Comparison of ENCODE assay signal across 8 mouse cellular contexts in genomic region chr9:110132201-110132605, GRCm38 (mm10). TPM values are rescaled to one million over a fixed set of nuclear protein-coding genes. Genes with fewer than 3 reads are reported as not detected.
A peak's percentile ranks its signal among the peaks of the same experiment; 100 is the strongest.
DNase-seq lines count a peak whose midpoint lies in the region; ATAC-seq and TF ChIP-seq lines count a peak whose summit lies in the region.

No protein-coding gene starts in this region.

- TF ChIP-seq CTCF in hindbrain, postnatal 0 days (IDR thresholded peaks at IDR 0.05; ENCODE audit: low read depth): no peak
- TF ChIP-seq CTCF in stomach, postnatal 0 days (IDR thresholded peaks at IDR 0.05; ENCODE audit: low read depth): no peak

- peak; percentile 63 for ATAC-seq in heart, embryonic 13.5 days (ENCODE audit: extremely low read depth, insufficient number of reproducible peaks, low FRiP score, low TSS enrichment)
- ATAC-seq in hindbrain, postnatal 0 days: peak; percentile 69
- ATAC-seq in stomach, postnatal 0 days (ENCODE audit: low FRiP score, low TSS enrichment): peak; percentile 64

- H3K4me3 ChIP-seq in heart, embryonic 13.5 days: peak overlapping the region; percentile 88
- H3K4me3 ChIP-seq in hindbrain, postnatal 0 days (ENCODE audit: low read length): peak overlapping the region; percentile 92
- H3K4me3 ChIP-seq in stomach, postnatal 0 days (ENCODE audit: low read depth, low read length): peak overlapping the region; percentile 92

- TF ChIP-seq EP300 in stomach, postnatal 0 days (optimal IDR thresholded peaks at IDR 0.05): no peak

- H3K27me3 ChIP-seq in heart, embryonic 13.5 days (replicated peaks): no peaks in the 10 kb centered on the region
- no peaks in the 10 kb centered on the region for H3K27me3 ChIP-seq in hindbrain, postnatal 0 days (ENCODE audit: insufficient read depth, low read length)
- H3K27me3 ChIP-seq in stomach, postnatal 0 days (ENCODE audit: control insufficient read depth, insufficient read depth, low read length): no peaks in the 10 kb centered on the region

- DNase-seq in heart, postnatal 36 days: no peak
- DNase-seq in CD4-positive, CD25-positive, alpha-beta regulatory T cell, adult 2 months (ENCODE audit: low read depth, low spot score): peak; percentile 77
- DNase-seq in c-Kit-negative CD71-positive TER-119-positive erythroid progenitor cells, embryonic 14.5 days (ENCODE audit: low read depth, low spot score): peak; percentile 40
- DNase-seq in hindbrain, postnatal 0 days (ENCODE audit: low spot score): peak; percentile 58
- DNase-seq in lung, postnatal 36 days: peak; percentile 53
- peak; percentile 66 for DNase-seq in stomach, postnatal 0 days (ENCODE audit: low spot score)
- no peak for DNase-seq in urinary bladder, postnatal 14 days (ENCODE audit: low spot score)

- WGBS in heart, embryonic 13.5 days: 0% methylated on average over 37 of the region's 38 CpGs
- WGBS in hindbrain, postnatal 0 days: under 1% methylated on average over 22 of the region's 38 CpGs
- under 1% methylated on average over 32 of the region's 38 CpGs for WGBS in stomach, postnatal 0 days

- peaks cover 33% of the 10 kb centered on the region for H3K4me1 ChIP-seq in heart, embryonic 13.5 days
- H3K4me1 ChIP-seq in hindbrain, postnatal 0 days (ENCODE audit: insufficient read depth, low read length): peaks cover 22% of the 10 kb centered on the region
- no peaks in the 10 kb centered on the region for H3K4me1 ChIP-seq in stomach, postnatal 0 days (replicated peaks; ENCODE audit: control insufficient read depth, insufficient read depth)

- H3K4me2 ChIP-seq in heart, embryonic 13.5 days: peak overlapping the region; percentile 84
- peak overlapping the region; percentile 86 for H3K4me2 ChIP-seq in hindbrain, postnatal 0 days (ENCODE audit: low read depth, low read length)
- peak overlapping the region; percentile 78 for H3K4me2 ChIP-seq in stomach, postnatal 0 days (replicated peaks; ENCODE audit: low read depth)

- no peaks in the 10 kb centered on the region for H3K9me3 ChIP-seq in heart, embryonic 13.5 days
- H3K9me3 ChIP-seq in hindbrain, postnatal 0 days (ENCODE audit: low read length): no peaks in the 10 kb centered on the region
- H3K9me3 ChIP-seq in stomach, postnatal 0 days (ENCODE audit: control insufficient read depth, low read length): no peaks in the 10 kb centered on the region

- H3K27ac ChIP-seq in heart, embryonic 13.5 days (replicated peaks): peak overlapping the region; percentile 91
- peak overlapping the region; percentile 88 for H3K27ac ChIP-seq in hindbrain, postnatal 0 days
- H3K27ac ChIP-seq in stomach, postnatal 0 days (replicated peaks): peak overlapping the region; percentile 88

- H3K36me3 ChIP-seq in heart, embryonic 13.5 days: peaks cover 35% of the 10 kb centered on the region
- H3K36me3 ChIP-seq in hindbrain, postnatal 0 days (ENCODE audit: insufficient read depth, low read length): peaks cover 4% of the 10 kb centered on the region; the same call in 1 of the 2 replicates
- no peaks in the 10 kb centered on the region for H3K36me3 ChIP-seq in stomach, postnatal 0 days (ENCODE audit: control insufficient read depth, insufficient read depth, low read length)

- H3K9ac ChIP-seq in heart, embryonic 13.5 days: peak overlapping the region; percentile 97
- H3K9ac ChIP-seq in hindbrain, postnatal 0 days (replicated peaks; ENCODE audit: low read length): peak overlapping the region; percentile 92
- H3K9ac ChIP-seq in stomach, postnatal 0 days (ENCODE audit: low read length): peak overlapping the region; percentile 95

- intact Hi-C loops in heart, postnatal 36 days (cut with DNase I): no loop called here

RNA-seq across cellular contexts. Expression of gene Dhx30, which starts 14.6 kb away (rescaled TPM):
- polyA plus RNA-seq in heart, embryonic 13.5 days (2015; fragmentation: Nextera tagmentation; extraction: Ambion mirVana): 98.0 and 98.2 TPM in 2 replicates
- 10 to 100 TPM; 57.4 to 60.2 TPM for total RNA-seq in heart, postnatal 36 days (2021)
- total RNA-seq in hindbrain, postnatal 0 days (2014; rRNA removed): 133 and 211 TPM in 2 replicates
- polyA plus RNA-seq in hindbrain, postnatal 0 days (2015; fragmentation: Nextera tagmentation; extraction: Ambion mirVana): 125 and 136 TPM in 2 replicates
- 43.5 and 44.2 TPM in 2 replicates for polyA plus RNA-seq in stomach, postnatal 0 days (2015; fragmentation: Nextera tagmentation; extraction: Ambion mirVana)

RNA-seq across cellular contexts. Expression of gene Smarcc1, which starts 14.7 kb away (rescaled TPM):
- polyA plus RNA-seq in heart, embryonic 13.5 days (2015; fragmentation: Nextera tagmentation; extraction: Ambion mirVana): 76.9 TPM in 2 replicates
- total RNA-seq in heart, postnatal 36 days (2021): 10 to 100 TPM; 23.4 to 27.4 TPM
- 26.2 and 32.0 TPM in 2 replicates for total RNA-seq in hindbrain, postnatal 0 days (2014; rRNA removed)
- 58.0 and 59.5 TPM in 2 replicates for polyA plus RNA-seq in hindbrain, postnatal 0 days (2015; fragmentation: Nextera tagmentation; extraction: Ambion mirVana)
- 23.1 and 26.6 TPM in 2 replicates for polyA plus RNA-seq in stomach, postnatal 0 days (2015; fragmentation: Nextera tagmentation; extraction: Ambion mirVana)

Comparison
In these comparisons a context has a peak if more than half of its experiments do, and no peak if none do; other contexts are left out.
1. DNase-seq: peak in CD4-positive, CD25-positive, alpha-beta regulatory T cell, adult 2 months (single experiment), c-Kit-negative CD71-positive TER-119-positive erythroid progenitor cells, embryonic 14.5 days (single experiment), hindbrain, postnatal 0 days (single experiment), lung, postnatal 36 days (single experiment) and stomach, postnatal 0 days (single experiment); none in heart, postnatal 36 days (0 of 2) and urinary bladder, postnatal 14 days (single experiment).
2. Peak in every context shown above with its lines, with median percentiles within 50 percentile points of each other: ATAC-seq, H3K27ac ChIP-seq, H3K4me2 ChIP-seq, H3K4me3 ChIP-seq and H3K9ac ChIP-seq.